Mouse (Mus musculus) gastrocnemius, postnatal 14 days (tissue): Measurements from ENCODE around the gene Tmem59. TPM values are rescaled to one million over a fixed set of nuclear protein-coding genes. Genes with fewer than 3 reads are reported as not detected.

Source experiments
- DNase-seq: peaks from one replicate; pipeline ENCODE4 v3.0.0; 2021; ENCODE audit warnings: mixed read lengths
- intact Hi-C: fragments of 180-260 bp; cut with DNase I; formaldehyde crosslinking; loops from one replicate; pipeline ENCODE4 v1.15.1; 2025; ENCODE audit warnings: low total_unique reads
- long read RNA-seq, 2 experiments: library from polyadenylated mRNA; stranded (forward); transcript quantifications; one replicate each; pipeline ENCODE4 v2.0.0; 2021
- total RNA-seq, 2 experiments: library from RNA; stranded (reverse); gene quantifications; 2 replicates each; pipeline ENCODE4 v1.2.3; 2021

Gene Tmem59
- 10 to 100 TPM; 89.6 to 98.8 TPM for total RNA-seq
- long read RNA-seq, experiment 1, transcript Tmem59-201 (8 exons, 1,775 nt): major isoform, 127 of 127 reads
- long read RNA-seq, experiment 1, partial matches to known transcripts: 0 of 127 reads
- long read RNA-seq, experiment 1, other reads (novel, unspliced or antisense): 0 of 127 reads
- long read RNA-seq, experiment 2, transcript Tmem59-201 (8 exons, 1,775 nt): major isoform, 133 of 134 reads
- long read RNA-seq, experiment 2, partial matches to known transcripts: 1 of 134 reads
- long read RNA-seq, experiment 2, other reads (novel, unspliced or antisense): 0 of 134 reads

GRCm38 (mm10) chr4:107178182-107178829 lies at the start of gene Tmem59:
Gene Tmem59, plus strand, starts transcription at chr4:107178399.
- intact Hi-C loops: no loop called here
- DNase-seq: peak; percentile 99

- intact Hi-C loops: no loop called here
- DNase-seq: no peak
These were observed 48.8 kb upstream of the Tmem59 start for GRCm38 (mm10) chr4:107129373-107129772.

GRCm38 (mm10) chr4:107130534-107130933 lies 47.7 kb upstream of the Tmem59 start:
- intact Hi-C loops: no loop called here
- DNase-seq: no peak

- DNase-seq: no peak
- intact Hi-C loops: no loop called here
These were observed 43.3 kb upstream of the Tmem59 start for GRCm38 (mm10) chr4:107134891-107135290.

GRCm38 (mm10) chr4:107135663-107136062 lies 42.5 kb upstream of the Tmem59 start:
- intact Hi-C loops: no loop called here
- no peak for DNase-seq

GRCm38 (mm10) chr4:107136531-107136930 lies 41.7 kb upstream of the Tmem59 start:
- intact Hi-C loops: no loop called here

GRCm38 (mm10) chr4:107138948-107139835 lies 39.0 kb upstream of the Tmem59 start:
- no peak for DNase-seq
- intact Hi-C loops: no loop called here

More at GRCm38 (mm10) chr4:107136531-107136930, 41.7 kb upstream of the Tmem59 start:
- no peak for DNase-seq

GRCm38 (mm10) chr4:107139836-107140631 lies 38.2 kb upstream of the Tmem59 start:
- DNase-seq: no peak

GRCm38 (mm10) chr4:107143511-107143910 lies 34.7 kb upstream of the Tmem59 start:
- intact Hi-C loops: no loop called here
- no peak for DNase-seq

More at GRCm38 (mm10) chr4:107139836-107140631, 38.2 kb upstream of the Tmem59 start:
- intact Hi-C loops: no loop called here

GRCm38 (mm10) chr4:107150991-107151390 lies 27.2 kb upstream of the Tmem59 start:
- intact Hi-C loops: loop anchor here (10.0 kb wide), 1 partner anchor 536 kb away; the partner anchor contains the start of gene Lexm
- DNase-seq: no peak

GRCm38 (mm10) chr4:107152571-107152970 lies 25.6 kb upstream of the Tmem59 start:
- intact Hi-C loops: loop anchor here (10.0 kb wide), 1 partner anchor 538 kb away; the partner anchor contains the start of gene Lexm
- DNase-seq: no peak

- no peak for DNase-seq
- intact Hi-C loops: loop anchor here (10.0 kb wide), 1 partner anchor 542 kb away; the partner anchor contains the start of gene Lexm
These were observed 21.2 kb upstream of the Tmem59 start for GRCm38 (mm10) chr4:107156983-107157401.

GRCm38 (mm10) chr4:107159166-107159773 lies 18.9 kb upstream of the Tmem59 start:
- DNase-seq: no peak
- intact Hi-C loops: loop anchor here (10.0 kb wide), 1 partner anchor 544 kb away; the partner anchor contains the start of gene Lexm

GRCm38 (mm10) chr4:107160181-107160580 lies 18.0 kb upstream of the Tmem59 start:
- intact Hi-C loops: loop anchor here (5.0 to 10.0 kb wide), 3 partner anchors 245 to 415 kb away; partner anchors contain the start of gene Ssbp3
- no peak for DNase-seq

- intact Hi-C loops: loop anchor here (5.0 to 10.0 kb wide), 3 partner anchors 249 to 419 kb away; partner anchors contain the start of gene Ssbp3
- DNase-seq: no peak
These were observed 14.9 kb upstream of the Tmem59 start for GRCm38 (mm10) chr4:107163341-107163740.

- peak; percentile 38 for DNase-seq
- intact Hi-C loops: loop anchor here (5.0 to 10.0 kb wide), 3 partner anchors 249 to 419 kb away; partner anchors contain the start of gene Ssbp3
These were observed 14.2 kb upstream of the Tmem59 start for GRCm38 (mm10) chr4:107163756-107164587.

GRCm38 (mm10) chr4:107166700-107167099 lies 11.5 kb upstream of the Tmem59 start:
- intact Hi-C loops: loop anchor here (10.0 kb wide), 2 partner anchors 252 to 422 kb away; partner anchors contain the start of gene Ssbp3
- no peak for DNase-seq
